Mouse (Mus musculus) thymus, adult 2 months (tissue): ENCODE data around the gene Ick. TPM values are rescaled to one million over a fixed set of nuclear protein-coding genes. Genes with fewer than 3 reads are reported as not detected.
A peak's percentile ranks its signal among the peaks of the same experiment; 100 is the strongest.

Experiments
- DNase-seq: peaks from one replicate; pipeline ENCODE4 v3.0.0; 2021
- H3K27ac ChIP-seq: fragments of 200-500 bp; 2 replicates; pipeline ENCODE4 v1.5.1; 2012; ENCODE audit warnings: low read length, control low read depth; ENCODE audit not compliant: control insufficient read depth, insufficient read depth
- H3K27me3 ChIP-seq: fragments of 200-500 bp; 2 replicates; pipeline ENCODE4 v1.6.1; 2012; ENCODE audit warnings: mild to moderate bottlenecking, low read length, moderate library complexity, mixed read lengths; ENCODE audit not compliant: control insufficient read depth, insufficient read depth
- H3K36me3 ChIP-seq: fragments of 200-500 bp; 2 replicates; pipeline ENCODE4 v1.6.1; 2012; ENCODE audit warnings: mild to moderate bottlenecking, low read length, moderate library complexity; ENCODE audit not compliant: control insufficient read depth, insufficient read depth
- H3K4me1 ChIP-seq: fragments of 200-500 bp; replicated peaks from 2 replicates; pipeline ENCODE4 v1.6.1; 2012; ENCODE audit warnings: low read length; ENCODE audit not compliant: control insufficient read depth, insufficient read depth
- H3K4me3 ChIP-seq: fragments of 200-500 bp; 2 replicates; pipeline ENCODE4 v1.5.1; 2012; ENCODE audit warnings: mild to moderate bottlenecking, low read length, control low read depth, moderate library complexity; ENCODE audit not compliant: control insufficient read depth, insufficient read depth
- CTCF ChIP-seq: fragments of 200-500 bp; IDR thresholded peaks from 2 replicates; pipeline ENCODE4 v1.5.1; 2012; ENCODE audit warnings: mild to moderate bottlenecking, control low read depth, low read length, moderate library complexity, borderline replicate concordance; ENCODE audit not compliant: control insufficient read depth, poor library complexity, insufficient read depth; ENCODE audit errors: extremely low read depth
- POLR2A ChIP-seq: fragments of 200-500 bp; IDR thresholded peaks from 2 replicates; pipeline ENCODE4 v1.6.1; 2012; ENCODE audit warnings: mild to moderate bottlenecking, low read length, control low read depth, moderate library complexity; ENCODE audit not compliant: control insufficient read depth, poor library complexity, insufficient read depth; ENCODE audit errors: extremely low read depth
- WGBS: fragments of 180-500 bp; shearing (Covaris S2); methylation state at CpG from one replicate; pipeline ENCODE4 v1.1.7; 2018; 5-methylcytosine and 5-hydroxymethylcytosine counted together
- polyA plus RNA-seq: library from polyadenylated mRNA; depleted of rRNA; stranded (reverse); fragments of >200 nt; gene quantifications from 2 replicates; pipeline ENCODE4 v1.2.3, GENCODE M21; 2012

Ick gene
- polyA plus RNA-seq, 1 experiment, result 14.5 TPM

DNA sequence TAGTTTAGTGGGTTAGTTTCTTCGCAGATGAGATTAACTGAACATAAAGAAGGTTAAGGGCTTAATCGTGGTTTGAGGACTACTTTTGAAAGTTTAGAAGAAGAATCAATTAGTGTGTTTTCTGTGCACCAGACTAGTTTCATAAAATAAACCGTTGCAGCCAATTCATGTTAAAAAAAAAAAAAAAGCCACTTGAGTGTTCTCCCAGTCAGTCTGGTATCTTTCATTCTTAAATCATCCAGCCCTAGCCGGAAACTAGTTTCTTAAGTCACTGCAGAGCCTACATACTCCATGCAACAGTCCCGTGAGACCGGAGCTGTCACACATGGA is 1.4 kb upstream of the Ick start:
- 10% methylated on average over 6 of the region's 6 CpGs for WGBS
- Histone ChIP-seq H3K27ac (no peak overlapping the region), H3K36me3 (peaks cover 3% of the 10 kb centered on the region), H3K4me1 (no peaks in the 10 kb centered on the region; the same call in 1 of the 2 replicates), H3K27me3 (no peaks in the 10 kb centered on the region), H3K4me3 (peak overlapping the region; percentile 61)
- no peak for TF ChIP-seq CTCF
- TF ChIP-seq POLR2A, result no peak
- DNase-seq, result no peak

DNA sequence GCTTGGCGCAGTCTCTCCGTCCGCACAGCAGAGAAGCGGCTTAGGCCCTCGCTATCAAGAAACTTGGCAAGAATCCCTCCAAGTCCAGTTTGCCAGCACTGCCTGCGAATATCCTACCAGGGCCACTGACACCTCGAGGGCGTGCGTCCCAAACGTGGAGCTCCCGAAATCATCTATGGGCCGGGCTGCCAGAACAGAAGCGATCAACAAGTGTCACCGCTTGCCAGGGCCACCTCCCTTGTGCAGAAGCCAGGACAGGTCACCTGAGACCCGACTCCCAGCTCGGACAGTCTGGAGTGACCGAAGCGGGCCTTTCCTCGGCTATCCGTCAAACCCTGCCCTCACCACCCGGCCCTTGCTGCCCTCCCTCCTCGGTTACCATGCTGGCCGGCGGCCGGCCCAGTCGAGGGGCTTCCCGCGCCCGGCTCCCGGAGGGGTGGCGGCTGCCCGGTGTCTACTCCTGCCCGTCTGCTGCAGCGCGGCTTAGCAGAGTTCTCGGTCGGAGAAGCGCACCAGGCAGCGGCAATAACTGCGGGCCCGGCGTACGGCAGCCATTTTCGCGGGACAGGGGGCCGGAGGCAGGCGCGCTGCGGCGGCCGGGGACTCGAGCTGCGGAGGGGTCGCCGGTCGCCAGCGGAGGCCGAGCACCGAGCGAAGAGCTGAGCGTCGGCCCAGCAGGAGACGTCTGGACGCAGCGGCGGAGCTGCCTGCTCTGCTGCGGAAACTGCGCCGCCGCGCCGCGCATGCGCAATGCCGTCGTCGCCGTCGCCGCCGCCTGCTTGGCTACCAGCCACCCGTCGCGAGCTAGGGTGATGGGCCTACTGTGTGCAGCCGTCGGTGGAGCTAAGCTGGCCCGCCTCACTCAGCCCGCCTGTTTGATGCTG is 838 bp upstream of the Ick start:
- peak; percentile 78 for DNase-seq
- under 1% methylated on average over 88 of the region's 88 CpGs for WGBS

DNA sequence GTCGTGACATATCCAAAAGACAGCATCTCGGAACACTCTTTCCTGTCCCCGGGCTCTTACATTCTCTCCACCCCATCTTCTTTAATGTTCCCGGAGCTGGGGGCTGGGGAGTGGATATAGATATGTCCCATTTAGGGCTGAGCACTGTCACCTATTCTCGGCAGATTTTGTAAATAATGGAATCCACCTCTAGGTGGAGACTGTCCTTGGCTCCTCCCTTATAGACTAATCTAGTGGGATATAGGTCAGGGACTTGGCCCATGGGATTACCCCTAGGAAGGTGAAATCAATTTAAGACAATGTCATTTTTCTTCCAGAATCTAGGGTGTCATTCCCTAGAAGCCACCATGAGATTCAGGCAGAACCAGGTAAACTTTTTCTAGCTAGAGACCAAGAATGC is 664 bp downstream of the Ick start:
- H3K36me3 ChIP-seq, result no peaks in the 10 kb centered on the region
- H3K4me3 ChIP-seq, result no peak overlapping the region
- peak; percentile 27 for DNase-seq
- 53% methylated on average over 5 of the region's 5 CpGs for WGBS
- TF ChIP-seq CTCF, result no peak
- no peak for TF ChIP-seq POLR2A
- H3K27me3 ChIP-seq, result no peaks in the 10 kb centered on the region
- H3K4me1 ChIP-seq, result peaks cover 5% of the 10 kb centered on the region
- H3K27ac ChIP-seq, result no peak overlapping the region

More for the DNA sequence above, 838 bp upstream of the Ick start:
- Histone ChIP-seq H3K4me1 (no peaks in the 10 kb centered on the region; the same call in 1 of the 2 replicates), H3K27ac (peak overlapping the region; percentile 84), H3K27me3 (no peaks in the 10 kb centered on the region), H3K36me3 (no peaks in the 10 kb centered on the region), H3K4me3 (peak overlapping the region; percentile 61)
- TF ChIP-seq POLR2A, result peak; percentile 91
- 0 out of 2 replicates have a peak, but pooled peaks have one; percentile 15 for TF ChIP-seq CTCF

DNA sequence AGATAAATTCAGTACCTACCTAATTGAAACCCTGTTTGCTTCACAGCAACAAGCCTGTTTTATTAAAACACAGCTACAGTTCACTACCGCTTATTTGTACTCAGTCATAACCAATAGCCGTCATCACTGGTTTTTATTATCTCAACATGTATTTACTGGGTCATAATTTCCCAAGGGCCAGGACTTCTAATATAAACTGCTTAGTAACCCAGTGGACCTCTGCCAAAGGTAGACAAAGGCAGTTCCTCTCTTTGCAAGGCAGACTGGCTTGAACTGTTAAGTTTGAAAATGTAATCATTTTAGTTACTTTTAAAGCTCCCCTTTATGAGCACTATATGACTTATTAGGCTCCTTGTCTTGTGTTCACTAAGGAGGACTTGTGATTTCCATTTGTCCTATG is 2.5 kb downstream of the Ick start:
- no peak for DNase-seq
- Histone ChIP-seq H3K36me3 (no peaks in the 10 kb centered on the region), H3K4me3 (no peak overlapping the region), H3K27ac (no peak overlapping the region), H3K4me1 (peaks cover 10% of the 10 kb centered on the region), H3K27me3 (no peaks in the 10 kb centered on the region)
- 98% methylated on average over 2 of the region's 2 CpGs for WGBS
- TF ChIP-seq POLR2A (no peak), CTCF (no peak)

DNA sequence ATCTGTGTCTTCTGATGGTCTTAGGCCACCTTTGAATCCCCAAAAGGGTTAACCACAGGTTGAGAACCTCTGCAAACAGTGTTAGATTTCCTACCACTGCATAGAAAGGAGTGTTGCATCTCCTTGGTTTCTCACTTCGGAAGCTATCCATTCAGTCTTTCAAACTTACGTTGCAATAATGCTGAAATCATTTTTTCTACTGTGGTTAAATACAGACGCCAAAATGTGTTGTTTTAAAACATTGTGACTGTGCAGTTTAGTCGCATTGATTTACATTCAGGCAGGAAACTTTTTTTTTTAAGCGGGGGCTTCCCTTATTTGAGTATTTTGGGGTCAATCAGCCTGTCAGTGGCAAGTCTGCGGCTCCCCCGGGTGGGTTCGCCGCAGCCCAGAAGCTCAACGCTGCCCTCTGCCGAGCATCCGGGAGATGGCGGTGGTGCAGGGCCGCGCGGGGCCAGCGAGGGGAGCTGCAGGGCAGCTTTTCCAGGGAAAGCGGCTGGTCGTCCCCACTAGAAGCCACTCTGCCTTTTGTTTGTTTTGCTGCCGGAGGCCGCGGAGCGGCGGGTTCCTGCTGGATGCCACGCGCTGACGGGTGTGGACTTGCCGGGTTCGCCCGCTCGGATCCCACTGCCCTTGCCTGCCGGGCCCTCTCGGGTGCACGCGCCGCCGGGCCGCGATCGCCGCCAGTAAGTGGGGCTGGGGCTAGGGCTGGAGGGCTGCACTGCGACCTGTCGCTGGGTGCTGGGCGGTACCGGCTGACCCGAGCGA is 4.0 kb downstream of the Ick start:
- Histone ChIP-seq H3K4me3 (peak overlapping the region; percentile 84), H3K36me3 (no peaks in the 10 kb centered on the region), H3K4me1 (peaks cover 10% of the 10 kb centered on the region), H3K27me3 (no peaks in the 10 kb centered on the region), H3K27ac (no peak overlapping the region)
- peak; percentile 95 for DNase-seq
- 2% methylated on average over 47 of the region's 47 CpGs for WGBS
- TF ChIP-seq CTCF (peak; percentile 97), POLR2A (no peak)

DNA sequence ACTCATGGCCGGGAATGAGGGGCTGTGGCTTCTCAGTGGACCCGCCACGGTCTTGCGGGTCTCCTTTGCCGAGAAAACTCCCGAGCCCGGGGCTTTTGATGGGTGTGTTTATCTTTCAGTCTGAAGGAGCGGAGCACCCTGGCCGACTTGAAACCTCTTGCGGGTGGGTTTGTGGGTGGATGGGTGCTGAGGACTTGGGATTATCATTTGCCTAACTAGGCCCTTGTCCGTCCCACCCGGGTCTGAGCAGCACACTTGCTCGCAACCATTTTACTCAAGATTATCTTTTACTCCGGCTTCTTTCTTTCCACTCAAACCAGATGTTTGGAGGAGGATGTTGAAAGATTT is 4.5 kb downstream of the Ick start:
- no peaks in the 10 kb centered on the region for H3K27me3 ChIP-seq
- 2% methylated on average over 14 of the region's 14 CpGs for WGBS
- H3K4me3 ChIP-seq, result peak overlapping the region; percentile 84
- DNase-seq, result no peak
- no peak overlapping the region for H3K27ac ChIP-seq
- no peaks in the 10 kb centered on the region for H3K36me3 ChIP-seq
- H3K4me1 ChIP-seq, result peaks cover 10% of the 10 kb centered on the region
- TF ChIP-seq POLR2A (no peak), CTCF (no peak)

DNA sequence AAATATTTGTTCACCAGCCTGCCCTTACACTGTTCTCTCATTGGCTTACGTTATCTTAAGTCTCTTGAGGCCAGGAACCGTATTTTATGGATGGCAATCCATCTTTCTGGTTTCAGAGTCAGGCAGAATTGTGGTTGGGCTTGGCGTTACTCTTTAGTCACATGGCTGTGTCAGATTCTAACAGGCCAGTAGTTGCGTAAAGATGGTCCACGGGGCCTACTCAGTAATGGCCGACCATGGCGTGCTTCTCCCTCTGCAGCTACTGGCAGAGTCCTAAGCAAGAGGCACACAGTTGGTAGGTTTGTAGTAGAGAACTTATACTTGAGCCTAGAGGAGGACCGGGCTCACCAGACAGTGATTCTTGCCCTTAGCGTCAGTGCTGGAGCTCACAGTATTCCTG is 6.8 kb downstream of the Ick start:
- H3K4me3 ChIP-seq, result no peak overlapping the region
- no peak for DNase-seq
- WGBS, result 96% methylated on average over 9 of the region's 9 CpGs
- H3K27ac ChIP-seq, result no peak overlapping the region
- TF ChIP-seq POLR2A, result no peak
- no peak for TF ChIP-seq CTCF
- H3K4me1 ChIP-seq, result peaks cover 10% of the 10 kb centered on the region
- no peaks in the 10 kb centered on the region for H3K36me3 ChIP-seq
- H3K27me3 ChIP-seq, result no peaks in the 10 kb centered on the region
